8 mouse cellular contexts compared by ENCODE assay signal in genomic region chr5:147077305-147078034, GRCm38 (mm10). TPM values are rescaled to one million over a fixed set of nuclear protein-coding genes. Genes with fewer than 3 reads are reported as not detected.
DNase-seq lines count a peak whose midpoint lies in the region; ATAC-seq and TF ChIP-seq lines count a peak whose summit lies in the region.

No protein-coding gene starts in this region.

- peaks cover 7% of the 10 kb centered on the region for H3K36me3 ChIP-seq in embryonic facial prominence, embryonic 15.5 days
- H3K36me3 ChIP-seq in limb, embryonic 13.5 days: peaks cover 20% of the 10 kb centered on the region
- no peaks in the 10 kb centered on the region for H3K36me3 ChIP-seq in midbrain, embryonic 15.5 days (replicated peaks)

- H3K27me3 ChIP-seq in embryonic facial prominence, embryonic 15.5 days: no peaks in the 10 kb centered on the region
- no peaks in the 10 kb centered on the region for H3K27me3 ChIP-seq in limb, embryonic 13.5 days
- H3K27me3 ChIP-seq in midbrain, embryonic 15.5 days (replicated peaks): no peaks in the 10 kb centered on the region

- H3K4me2 ChIP-seq in embryonic facial prominence, embryonic 15.5 days (replicated peaks): peak overlapping the region; percentile 94
- H3K4me2 ChIP-seq in limb, embryonic 13.5 days (replicated peaks): peak overlapping the region; percentile 95
- H3K4me2 ChIP-seq in midbrain, embryonic 15.5 days: peak overlapping the region; percentile 94

- peak overlapping the region; percentile 77 for H3K9ac ChIP-seq in embryonic facial prominence, embryonic 15.5 days
- peak overlapping the region; percentile 81 for H3K9ac ChIP-seq in limb, embryonic 13.5 days
- peak overlapping the region; percentile 79 for H3K9ac ChIP-seq in midbrain, embryonic 15.5 days

- peak; percentile 63 for ATAC-seq in embryonic facial prominence, embryonic 15.5 days (ENCODE audit: insufficient number of reproducible peaks, low FRiP score, low TSS enrichment, low read depth)
- ATAC-seq in limb, embryonic 13.5 days (ENCODE audit: low FRiP score, low read depth): peak; percentile 63
- ATAC-seq in midbrain, embryonic 15.5 days (replicated peaks): peak; percentile 76

- H3K4me1 ChIP-seq in bone marrow, adult 2 months (ENCODE audit: control insufficient read depth, insufficient read depth, low read length): no peaks in the 10 kb centered on the region; the same call in 1 of the 2 replicates
- peaks cover 30% of the 10 kb centered on the region for H3K4me1 ChIP-seq in embryonic facial prominence, embryonic 15.5 days
- H3K4me1 ChIP-seq in limb, embryonic 13.5 days: peaks cover 21% of the 10 kb centered on the region
- H3K4me1 ChIP-seq in midbrain, embryonic 15.5 days: peaks cover 21% of the 10 kb centered on the region

- peak; percentile 61; the same call in 1 of the 2 replicates for TF ChIP-seq POLR2A in bone marrow, adult 2 months (IDR thresholded peaks at IDR 0.05; ENCODE audit: borderline replicate concordance, control insufficient read depth, low read depth, low read length)

- WGBS in bone marrow, adult 2 months: under 1% methylated on average over 57 of the region's 57 CpGs
- under 1% methylated on average over 57 of the region's 57 CpGs for whole genome bisulfite sequencing in embryonic facial prominence, embryonic 15.5 days
- WGBS in limb, embryonic 13.5 days: 0% methylated on average over 52 of the region's 57 CpGs
- under 1% methylated on average over 57 of the region's 57 CpGs for WGBS in midbrain, embryonic 15.5 days

- H3K4me3 ChIP-seq in bone marrow, adult 2 months (replicated peaks; ENCODE audit: control insufficient read depth, low read depth, low read length): peak overlapping the region; percentile 85
- H3K4me3 ChIP-seq in embryonic facial prominence, embryonic 15.5 days (replicated peaks): peak overlapping the region; percentile 73
- H3K4me3 ChIP-seq in limb, embryonic 13.5 days: peak overlapping the region; percentile 82
- H3K4me3 ChIP-seq in midbrain, embryonic 15.5 days: peak overlapping the region; percentile 70

- TF ChIP-seq CTCF in bone marrow, adult 2 months (IDR thresholded peaks at IDR 0.05; ENCODE audit: control insufficient read depth, insufficient read depth, low read length): no peak

- H3K9me3 ChIP-seq in embryonic facial prominence, embryonic 15.5 days (replicated peaks): no peaks in the 10 kb centered on the region
- H3K9me3 ChIP-seq in limb, embryonic 13.5 days: no peaks in the 10 kb centered on the region
- H3K9me3 ChIP-seq in midbrain, embryonic 15.5 days: no peaks in the 10 kb centered on the region

- peak; percentile 96 for DNase-seq in A20 (ENCODE audit: low read depth, low spot score)
- peak; percentile 90 to 92 for DNase-seq in heart, adult 9 months (ENCODE audit: low spot score in 2 of 2)
- peak; percentile 97 for DNase-seq in kidney, adult 9 months
- peak; percentile 94 to 98 for DNase-seq in spleen, adult 18-20 months

- peak overlapping the region; percentile 83 for H3K27ac ChIP-seq in bone marrow, adult 2 months (ENCODE audit: control insufficient read depth, insufficient read depth, low read depth, low read length, poor library complexity)
- H3K27ac ChIP-seq in embryonic facial prominence, embryonic 15.5 days (replicated peaks): peak overlapping the region; percentile 98
- H3K27ac ChIP-seq in limb, embryonic 13.5 days: peak overlapping the region; percentile 80
- H3K27ac ChIP-seq in midbrain, embryonic 15.5 days: peak overlapping the region; percentile 86

RNA-seq across cellular contexts. Expression of gene Polr1d, which starts 0.6 kb away (rescaled TPM):
- 67.3 and 100 TPM in 2 replicates for polyA plus RNA-seq in bone marrow, adult 2 months (2011; ENCODE audit: insufficient read depth, insufficient read length, low replicate concordance, missing spikeins)
- 139 and 142 TPM in 2 replicates for polyA plus RNA-seq in embryonic facial prominence, embryonic 15.5 days (2015; fragmentation: Nextera tagmentation; extraction: Ambion mirVana)
- polyA plus RNA-seq in limb, embryonic 13.5 days (2015; fragmentation: Nextera tagmentation; extraction: Ambion mirVana): 121 and 125 TPM in 2 replicates
- 95.6 and 96.5 TPM in 2 replicates for polyA plus RNA-seq in midbrain, embryonic 15.5 days (2015; fragmentation: Nextera tagmentation; extraction: Ambion mirVana)

RNA-seq across cellular contexts. Expression of gene Lnx2, which starts 1.1 kb away (rescaled TPM):
- polyA plus RNA-seq in bone marrow, adult 2 months (2011; ENCODE audit: insufficient read depth, insufficient read length, low replicate concordance, missing spikeins): 3.6 and 3.8 TPM in 2 replicates
- polyA plus RNA-seq in embryonic facial prominence, embryonic 15.5 days (2015; fragmentation: Nextera tagmentation; extraction: Ambion mirVana): 14.8 and 17.2 TPM in 2 replicates
- polyA plus RNA-seq in limb, embryonic 13.5 days (2015; fragmentation: Nextera tagmentation; extraction: Ambion mirVana): 9.4 and 11.2 TPM in 2 replicates
- 3.9 and 4.0 TPM in 2 replicates for polyA plus RNA-seq in midbrain, embryonic 15.5 days (2015; fragmentation: Nextera tagmentation; extraction: Ambion mirVana)

Comparison
In these comparisons a context has a peak if more than half of its experiments do, and no peak if none do; other contexts are left out.
1. Peak in every context shown above with its lines: DNase-seq, ATAC-seq, H3K4me3 ChIP-seq and H3K27ac ChIP-seq.